Mouse (Mus musculus) induced T-regulatory cell, adult 2 months (primary cell): Measurements from ENCODE around the gene Pid1.
A peak's percentile ranks its signal among the peaks of the same experiment; 100 is the strongest.
"Not testable (repeated sequence)": the region's sequence is repeated elsewhere in the genome, so short reads cannot be mapped to it uniquely, and the experiment has no call there.

Experiments
- DNase-seq: peaks from one replicate; pipeline ENCODE4 v3.0.0-alpha.2; 2012; ENCODE audit warnings: low read depth

The Pid1 gene

GRCm38 (mm10) chr1:84359611-84360500 lies 4.1 kb downstream of the Pid1 start:
- no peak for DNase-seq

GRCm38 (mm10) chr1:84357216-84357615 lies 6.8 kb downstream of the Pid1 start:
- no peak for DNase-seq

- DNase-seq: no peak
Observed at GRCm38 (mm10) chr1:84350262-84350661, 13.7 kb downstream of the Pid1 start.

- DNase-seq: no peak
Observed at GRCm38 (mm10) chr1:84347796-84348476, 16.0 kb downstream of the Pid1 start.

GRCm38 (mm10) chr1:84332797-84333196 lies 31.2 kb downstream of the Pid1 start:
- not testable (repeated sequence) for DNase-seq

- not testable (repeated sequence) for DNase-seq
Observed at GRCm38 (mm10) chr1:84331861-84332260, 32.1 kb downstream of the Pid1 start.

GRCm38 (mm10) chr1:84325309-84325708 lies 38.7 kb downstream of the Pid1 start:
- no peak for DNase-seq

GRCm38 (mm10) chr1:84321327-84321726 lies 42.7 kb downstream of the Pid1 start:
- DNase-seq: no peak

GRCm38 (mm10) chr1:84318569-84318968 lies 45.4 kb downstream of the Pid1 start:
- no peak for DNase-seq

GRCm38 (mm10) chr1:84317827-84318226 lies 46.2 kb downstream of the Pid1 start:
- DNase-seq: no peak

- DNase-seq: no peak
Observed at GRCm38 (mm10) chr1:84309966-84310460, 54.0 kb downstream of the Pid1 start.

- peak; percentile 41 for DNase-seq
Observed at GRCm38 (mm10) chr1:84305713-84306421, 58.1 kb downstream of the Pid1 start.

- DNase-seq: no peak
Observed at GRCm38 (mm10) chr1:84302788-84303187, 61.2 kb downstream of the Pid1 start.

GRCm38 (mm10) chr1:84299719-84300118 lies 64.3 kb downstream of the Pid1 start:
- DNase-seq: no peak

GRCm38 (mm10) chr1:84286682-84287111 lies 77.3 kb downstream of the Pid1 start:
- peak; percentile 16 for DNase-seq

- DNase-seq: no peak
Observed at GRCm38 (mm10) chr1:84285620-84286019, 78.4 kb downstream of the Pid1 start.

- no peak for DNase-seq
Observed at GRCm38 (mm10) chr1:84284293-84285068, 79.5 kb downstream of the Pid1 start.

- DNase-seq: no peak
Observed at GRCm38 (mm10) chr1:84283119-84283518, 80.9 kb downstream of the Pid1 start.

GRCm38 (mm10) chr1:84280171-84280570 lies 83.8 kb downstream of the Pid1 start:
- no peak for DNase-seq

- no peak for DNase-seq
Observed at GRCm38 (mm10) chr1:84278359-84279255, 85.4 kb downstream of the Pid1 start.
